Mouse (Mus musculus) hindbrain, embryonic 16.5 days (tissue): ENCODE data around the gene Thada. TPM values are rescaled to one million over a fixed set of nuclear protein-coding genes. Genes with fewer than 3 reads are reported as not detected.

Experiments
- ATAC-seq: fragments of 200-750 bp; cut with Nextera tagmentation; 2 replicates; pipeline ENCODE4 v1.8.0; 2017; ENCODE audit warnings: moderate TSS enrichment, moderate library complexity
- H3K27ac ChIP-seq: fragments of 300-500 bp; sonication (generic); 2 replicates; pipeline ENCODE4 v1.5.1; 2014; ENCODE audit warnings: low read depth, mild to moderate bottlenecking, control low read depth, low read length, moderate library complexity
- H3K27me3 ChIP-seq: fragments of 300-500 bp; sonication (generic); replicated peaks from 2 replicates; pipeline ENCODE4 v1.6.1; 2014; ENCODE audit warnings: low read length; ENCODE audit not compliant: control insufficient read depth, insufficient read depth
- H3K36me3 ChIP-seq: fragments of 300-500 bp; sonication (generic); 2 replicates; pipeline ENCODE4 v1.6.1; 2014; ENCODE audit warnings: mild to moderate bottlenecking, low read length, moderate library complexity, mixed read lengths; ENCODE audit not compliant: control insufficient read depth, insufficient read depth
- H3K4me1 ChIP-seq: fragments of 300-500 bp; sonication (generic); 2 replicates; pipeline ENCODE4 v1.6.1; 2014; ENCODE audit warnings: low read depth, low read length; ENCODE audit not compliant: control insufficient read depth, insufficient read depth
- H3K4me2 ChIP-seq: fragments of 300-500 bp; sonication (generic); 2 replicates; pipeline ENCODE4 v1.6.1; 2014; ENCODE audit warnings: mild to moderate bottlenecking, low read length, control low read depth, moderate library complexity
- H3K4me3 ChIP-seq: fragments of 300-500 bp; sonication (generic); 2 replicates; pipeline ENCODE4 v1.5.1; 2014; ENCODE audit warnings: mild to moderate bottlenecking, low read length, control low read depth, moderate library complexity
- H3K9ac ChIP-seq: fragments of 300-500 bp; sonication (generic); 2 replicates; pipeline ENCODE4 v1.6.1; 2014; ENCODE audit warnings: low read depth, mild to moderate bottlenecking, control low read depth, low read length, moderate library complexity
- H3K9me3 ChIP-seq: fragments of 300-500 bp; sonication (generic); 2 replicates; pipeline ENCODE4 v1.6.1; 2014; ENCODE audit warnings: mild to moderate bottlenecking, low read length, moderate library complexity; ENCODE audit not compliant: control insufficient read depth
- WGBS: fragments of 180-500 bp; shearing (Covaris S2); extraction: QIAGEN DNeasy Blood & Tissue Kit; methylation state at CpG from one replicate; pipeline ENCODE4 v1.1.7; 2014; 5-methylcytosine and 5-hydroxymethylcytosine counted together
- polyA plus RNA-seq: library from polyadenylated mRNA; unstranded; fragments of >200 nt; fragmentation: Nextera tagmentation; extraction: Ambion mirVana; gene quantifications from 2 replicates; pipeline ENCODE4 v1.2.1, GENCODE M21; 2015

Gene Thada
- polyA plus RNA-seq, 1 experiment from 2014 or later, result 5.1 TPM

DNA sequence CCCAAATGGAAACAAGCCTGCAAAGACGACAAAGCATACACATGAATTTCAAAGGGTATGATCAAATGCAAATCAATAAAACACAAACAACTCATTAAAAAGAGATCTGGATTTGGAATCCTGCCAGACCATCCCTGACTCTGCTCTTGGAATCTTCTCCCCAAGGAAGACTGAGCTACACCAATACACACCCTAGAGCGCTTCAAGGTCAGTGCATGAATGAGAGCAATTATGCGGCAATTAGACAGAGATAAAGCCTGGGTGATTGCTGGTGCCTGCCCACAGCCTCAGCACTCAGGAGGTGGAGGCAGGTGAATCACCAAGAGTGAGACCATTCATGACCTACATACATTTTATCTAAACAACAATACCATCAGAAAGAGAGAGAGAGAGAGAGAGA, 114.7 kb downstream of the Thada start:
- ATAC-seq, result 0 out of 2 replicates have a peak, but pooled peaks have one; percentile 65
- H3K36me3 ChIP-seq, result peaks cover 4% of the 10 kb centered on the region
- no peak overlapping the region for H3K9ac ChIP-seq
- H3K4me2 ChIP-seq, result no peak overlapping the region
- WGBS, result 31% methylated on average over 3 of the region's 3 CpGs
- H3K9me3 ChIP-seq, result no peaks in the 10 kb centered on the region
- H3K4me3 ChIP-seq, result no peak overlapping the region
- no peaks in the 10 kb centered on the region; the same call in 1 of the 2 replicates for H3K4me1 ChIP-seq
- H3K27me3 ChIP-seq, result no peaks in the 10 kb centered on the region
- no peak overlapping the region for H3K27ac ChIP-seq

DNA sequence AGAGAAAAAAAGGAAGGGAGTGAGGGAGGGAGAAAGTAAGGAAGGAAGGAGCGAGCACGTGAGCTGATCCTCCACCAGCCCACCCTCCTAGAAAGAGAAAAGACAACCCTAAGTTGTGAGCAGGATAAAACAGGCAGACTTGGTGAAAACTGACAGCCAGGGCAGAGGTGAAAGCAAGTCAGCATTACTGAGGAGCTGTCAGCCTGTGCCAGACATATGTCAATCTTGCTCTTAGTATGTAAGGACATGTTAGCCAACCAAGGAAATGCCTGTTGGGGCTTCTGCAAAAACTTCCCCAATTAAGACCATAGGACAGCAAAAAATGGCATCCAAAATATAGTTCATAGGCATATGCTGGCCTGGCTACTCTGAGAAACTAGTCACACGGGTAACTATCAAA, 117.1 kb downstream of the Thada start:
- Histone ChIP-seq H3K27ac (no peak overlapping the region), H3K9ac (no peak overlapping the region), H3K36me3 (peaks cover 7% of the 10 kb centered on the region), H3K27me3 (no peaks in the 10 kb centered on the region), H3K4me3 (no peak overlapping the region), H3K4me1 (no peaks in the 10 kb centered on the region; the same call in 1 of the 2 replicates), H3K4me2 (no peak overlapping the region), H3K9me3 (no peaks in the 10 kb centered on the region)
- WGBS, result 93% methylated on average over 3 of the region's 3 CpGs
- no peak for ATAC-seq

DNA sequence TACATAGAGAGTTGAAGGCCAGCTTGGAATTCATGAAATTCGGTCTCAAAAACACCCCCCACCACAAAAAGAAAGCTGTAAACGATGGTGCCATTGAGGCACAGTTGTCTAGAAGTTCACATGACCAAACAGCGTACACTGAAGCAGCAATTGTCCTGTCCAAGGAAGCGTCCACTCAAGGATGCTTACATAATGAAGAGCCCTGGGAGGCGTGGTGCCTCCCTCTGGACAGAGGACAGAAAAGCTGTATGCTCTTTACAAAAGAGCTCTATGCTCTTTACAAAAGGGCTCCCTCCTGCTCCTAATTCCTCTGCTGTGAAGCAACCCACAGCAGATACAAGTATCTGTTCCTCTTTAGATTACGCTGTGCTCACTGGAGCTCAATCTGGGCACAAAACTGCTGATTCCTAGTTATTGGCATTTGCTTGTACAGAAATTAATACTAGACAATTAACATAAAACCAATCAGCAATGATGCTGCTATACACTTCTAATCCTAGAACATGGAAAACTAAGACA, 123.6 kb downstream of the Thada start:
- Histone ChIP-seq H3K9ac (no peak overlapping the region), H3K27ac (no peak overlapping the region), H3K9me3 (no peaks in the 10 kb centered on the region), H3K36me3 (peaks cover 5% of the 10 kb centered on the region), H3K4me3 (no peak overlapping the region), H3K4me2 (no peak overlapping the region), H3K4me1 (no peaks in the 10 kb centered on the region), H3K27me3 (no peaks in the 10 kb centered on the region)
- WGBS, result 43% methylated on average over 6 of the region's 6 CpGs
- ATAC-seq, result no peak

DNA sequence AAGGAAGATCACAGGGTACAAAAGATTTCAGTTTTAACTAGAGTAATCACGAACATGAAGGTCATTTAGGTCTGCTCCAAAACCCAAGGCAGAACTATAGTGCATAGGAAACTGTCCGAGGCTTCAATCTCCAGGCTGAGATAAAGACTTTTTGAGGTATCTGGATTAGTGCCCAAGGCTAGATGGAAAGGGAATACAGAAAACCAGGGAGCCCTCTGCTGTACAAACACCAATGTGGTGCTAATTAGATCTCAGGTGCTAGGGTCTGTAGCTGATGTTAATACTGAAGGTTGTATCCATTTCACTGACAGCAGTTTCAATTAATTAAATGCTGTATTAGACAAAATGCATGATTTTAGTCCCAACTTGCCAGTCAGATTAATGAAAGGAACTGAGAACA, 124.3 kb downstream of the Thada start:
- ATAC-seq, result no peak
- H3K36me3 ChIP-seq, result peaks cover 5% of the 10 kb centered on the region
- H3K4me2 ChIP-seq, result no peak overlapping the region
- H3K27me3 ChIP-seq, result no peaks in the 10 kb centered on the region
- WGBS, result 79% methylated on average over 2 of the region's 2 CpGs
- no peak overlapping the region for H3K27ac ChIP-seq
- H3K4me3 ChIP-seq, result no peak overlapping the region
- no peaks in the 10 kb centered on the region for H3K4me1 ChIP-seq
- H3K9me3 ChIP-seq, result no peaks in the 10 kb centered on the region
- no peak overlapping the region for H3K9ac ChIP-seq

DNA sequence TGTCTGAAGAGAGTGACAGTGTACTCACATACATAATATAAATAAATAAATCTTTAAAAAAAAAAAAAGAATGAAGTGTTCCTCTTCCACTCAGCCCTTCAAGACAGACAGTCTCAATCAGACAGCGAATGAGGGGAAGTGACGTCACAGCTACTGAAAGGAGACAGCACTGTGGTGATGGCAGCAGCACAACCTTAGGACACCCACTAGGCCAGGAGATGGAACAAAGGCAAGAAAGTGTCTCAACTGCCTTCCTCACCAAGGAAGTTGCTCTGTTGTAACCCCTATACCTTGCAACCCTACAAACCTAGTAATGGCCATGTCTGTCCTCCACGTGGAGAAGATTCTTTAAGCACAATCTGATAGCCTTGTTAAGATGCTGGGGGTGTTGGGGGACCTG, 125.4 kb downstream of the Thada start:
- H3K27me3 ChIP-seq, result no peaks in the 10 kb centered on the region
- H3K4me2 ChIP-seq, result no peak overlapping the region
- no peak overlapping the region for H3K4me3 ChIP-seq
- no peak overlapping the region for H3K9ac ChIP-seq
- H3K27ac ChIP-seq, result no peak overlapping the region
- H3K9me3 ChIP-seq, result no peaks in the 10 kb centered on the region
- no peaks in the 10 kb centered on the region for H3K36me3 ChIP-seq
- no peak for ATAC-seq
- H3K4me1 ChIP-seq, result no peaks in the 10 kb centered on the region
- WGBS, result 89% methylated on average over 3 of the region's 3 CpGs

DNA sequence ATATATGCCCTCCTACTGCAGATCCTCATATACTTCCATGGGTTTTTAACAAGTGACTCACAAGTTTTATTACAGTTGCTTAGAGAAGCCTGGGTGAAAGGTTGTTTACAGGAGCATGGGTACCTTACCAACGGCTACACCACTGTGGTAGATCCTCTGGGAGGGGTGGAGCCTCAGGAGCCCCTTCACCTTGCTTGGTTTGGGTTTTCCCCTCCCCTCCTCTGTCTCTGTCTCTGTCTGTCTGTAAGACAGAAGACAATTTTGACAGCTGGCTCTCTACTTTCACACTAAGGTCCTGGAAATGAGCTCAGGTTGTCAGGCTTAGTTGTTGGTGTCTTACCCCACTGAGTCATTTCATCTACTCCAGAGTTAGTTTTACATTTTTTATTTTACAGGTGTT, 130.0 kb downstream of the Thada start:
- Histone ChIP-seq H3K4me1 (no peaks in the 10 kb centered on the region), H3K4me3 (no peak overlapping the region), H3K9me3 (no peaks in the 10 kb centered on the region), H3K36me3 (no peaks in the 10 kb centered on the region), H3K27ac (no peak overlapping the region), H3K9ac (no peak overlapping the region), H3K27me3 (no peaks in the 10 kb centered on the region), H3K4me2 (no peak overlapping the region)
- no peak for ATAC-seq
- WGBS, result 87% methylated on average over 1 of the region's 1 CpGs

DNA sequence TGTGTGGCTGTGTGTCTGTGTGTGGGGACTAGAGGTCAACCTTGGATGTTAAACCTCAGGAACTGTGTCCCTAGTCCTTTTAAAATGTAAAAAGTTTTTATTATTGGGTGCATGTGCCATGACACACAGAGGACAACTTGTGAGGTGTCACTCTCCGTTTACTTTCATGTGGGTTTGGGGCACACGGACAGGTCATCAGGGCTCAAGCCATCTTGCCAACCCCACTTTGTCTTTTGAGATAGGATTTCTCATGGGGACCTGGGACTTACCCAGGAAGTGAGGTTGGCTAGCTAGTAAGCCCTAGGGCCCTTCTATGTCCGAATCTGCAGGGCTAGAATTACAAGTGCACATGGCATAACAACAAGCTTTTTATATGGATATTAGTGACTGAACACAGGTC, 130.9 kb downstream of the Thada start:
- H3K9me3 ChIP-seq, result no peaks in the 10 kb centered on the region
- H3K4me2 ChIP-seq, result no peak overlapping the region
- H3K9ac ChIP-seq, result no peak overlapping the region
- no peak overlapping the region for H3K4me3 ChIP-seq
- no peaks in the 10 kb centered on the region for H3K4me1 ChIP-seq
- WGBS, result 85% methylated on average over 3 of the region's 3 CpGs
- ATAC-seq, result no peak
- H3K27me3 ChIP-seq, result no peaks in the 10 kb centered on the region
- no peak overlapping the region for H3K27ac ChIP-seq
- H3K36me3 ChIP-seq, result no peaks in the 10 kb centered on the region

DNA sequence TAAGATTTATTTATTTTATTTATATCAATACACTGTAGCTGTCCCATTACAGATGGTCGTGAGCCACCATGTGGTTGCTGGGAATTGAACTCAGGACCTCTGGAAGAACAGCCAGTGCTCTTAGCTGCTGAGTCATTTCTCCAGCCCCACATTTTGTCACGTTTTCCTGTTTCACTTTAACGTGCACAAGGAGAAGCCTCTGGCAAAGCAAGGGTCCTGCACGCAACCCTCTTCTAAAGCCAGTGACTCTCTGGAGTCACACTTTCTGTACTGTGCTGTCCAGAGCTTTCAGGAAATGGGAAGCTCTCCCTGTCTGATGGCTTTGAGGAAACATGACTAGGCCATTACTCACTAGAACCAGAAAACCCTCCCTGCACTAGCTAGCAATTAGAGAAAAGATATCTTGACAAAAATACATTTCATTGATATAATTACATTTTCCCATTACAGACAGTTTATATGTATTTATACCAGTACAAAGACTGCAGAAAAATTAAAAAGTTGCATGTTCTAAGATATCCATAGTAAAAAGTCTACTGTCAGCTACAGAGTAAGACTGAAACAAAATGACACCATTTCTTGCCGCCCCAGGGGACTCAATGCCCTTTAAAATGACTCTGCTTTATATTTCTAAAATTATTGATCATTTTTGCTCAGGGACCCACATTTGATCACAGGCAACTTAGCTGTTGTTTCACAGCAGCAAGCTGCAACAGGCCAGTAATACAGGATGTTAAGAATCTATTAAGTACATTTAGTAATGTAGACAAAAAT, 131.6 kb downstream of the Thada start:
- Histone ChIP-seq H3K27me3 (no peaks in the 10 kb centered on the region), H3K4me1 (no peaks in the 10 kb centered on the region), H3K4me2 (no peak overlapping the region), H3K4me3 (no peak overlapping the region), H3K27ac (no peak overlapping the region), H3K36me3 (no peaks in the 10 kb centered on the region), H3K9ac (no peak overlapping the region), H3K9me3 (no peaks in the 10 kb centered on the region)
- ATAC-seq, result no peak
- WGBS, result 80% methylated on average over 5 of the region's 5 CpGs

DNA sequence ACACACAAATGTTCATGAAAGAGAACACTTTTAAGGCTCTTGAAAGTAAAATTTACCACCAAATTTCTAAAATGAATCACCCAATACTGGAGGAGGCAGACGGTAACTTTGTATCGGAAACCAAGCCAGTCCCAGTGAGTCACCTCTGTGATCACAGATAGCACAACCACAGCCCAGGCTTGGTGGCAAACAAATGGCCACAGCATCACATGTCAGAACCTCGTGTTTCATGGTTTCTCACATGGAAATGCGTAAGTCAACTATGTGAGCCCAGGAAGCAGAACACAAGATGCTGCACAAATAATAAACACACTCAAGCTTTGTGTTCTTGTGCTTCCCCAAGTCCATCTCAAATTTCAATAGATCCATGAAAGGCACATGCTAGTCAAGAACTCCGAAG, 133.1 kb downstream of the Thada start:
- no peak overlapping the region for H3K9ac ChIP-seq
- no peak overlapping the region for H3K4me2 ChIP-seq
- no peaks in the 10 kb centered on the region for H3K27me3 ChIP-seq
- no peak overlapping the region for H3K4me3 ChIP-seq
- WGBS, result 93% methylated on average over 5 of the region's 5 CpGs
- no peaks in the 10 kb centered on the region for H3K9me3 ChIP-seq
- H3K4me1 ChIP-seq, result no peaks in the 10 kb centered on the region
- no peak overlapping the region for H3K27ac ChIP-seq
- H3K36me3 ChIP-seq, result no peaks in the 10 kb centered on the region
- ATAC-seq, result no peak
